Mouse (Mus musculus): Measurements from ENCODE around the gene Vmn1r152. TPM values are rescaled to one million over a fixed set of nuclear protein-coding genes. Genes with fewer than 3 reads are reported as not detected.
"Not testable (repeated sequence)": the region's sequence is repeated elsewhere in the genome, so short reads cannot be mapped to it uniquely, and the experiment has no call there.

Vmn1r152 gene
- not detected for polyA plus RNA-seq (2012; fragmentation: generic; extraction: Trizol)

DNA sequence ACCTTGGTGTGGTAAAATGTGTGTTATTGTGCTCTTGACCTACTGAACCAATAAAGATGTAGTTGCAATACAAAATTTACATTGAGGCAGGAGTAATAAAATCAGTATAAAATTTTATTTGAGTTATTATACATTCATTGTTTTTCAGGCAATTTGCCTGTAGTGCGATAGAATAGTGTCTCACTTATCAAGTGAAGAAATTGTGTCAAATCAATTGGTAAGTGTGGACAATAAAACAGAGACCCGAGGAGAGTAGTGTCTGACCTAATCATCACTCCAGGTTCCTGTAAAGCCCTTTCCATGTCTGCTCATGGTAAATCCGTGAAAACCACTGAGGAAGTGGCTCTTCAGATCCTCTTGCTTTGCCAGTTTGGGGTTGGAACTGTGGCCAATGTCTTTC is at the start of gene Vmn1r152:
TSS of gene Vmn1r152 (plus strand) at position 301 of the 400 bp plus-strand sequence.
- H3ac ChIP-seq (ENCODE audit: control insufficient read depth, insufficient read length); H3K4me2 ChIP-seq (ENCODE audit: low read depth); H3K4me3 ChIP-seq; H3K79me2 ChIP-seq (ENCODE audit: control insufficient read depth, insufficient read depth); H3K36me3 ChIP-seq (ENCODE audit: control insufficient read depth, insufficient read depth); H3K27me3 ChIP-seq (ENCODE audit: control insufficient read depth, insufficient read depth, insufficient read length): not testable (repeated sequence)

- H3K4me2 ChIP-seq (ENCODE audit: low read depth); H3ac ChIP-seq (ENCODE audit: control insufficient read depth, insufficient read length); H3K79me2 ChIP-seq (ENCODE audit: control insufficient read depth, insufficient read depth); H3K27me3 ChIP-seq (ENCODE audit: control insufficient read depth, insufficient read depth, insufficient read length); H3K4me3 ChIP-seq; H3K36me3 ChIP-seq (ENCODE audit: control insufficient read depth, insufficient read depth): not testable (repeated sequence)
Observed at GRCm38 (mm10) chr7:22499578-22499977, 23.2 kb upstream of the Vmn1r152 start, which contains the start of gene Vmn1r151. TSS of gene Vmn1r151 (minus strand) at chr7:22499678.

DNA sequence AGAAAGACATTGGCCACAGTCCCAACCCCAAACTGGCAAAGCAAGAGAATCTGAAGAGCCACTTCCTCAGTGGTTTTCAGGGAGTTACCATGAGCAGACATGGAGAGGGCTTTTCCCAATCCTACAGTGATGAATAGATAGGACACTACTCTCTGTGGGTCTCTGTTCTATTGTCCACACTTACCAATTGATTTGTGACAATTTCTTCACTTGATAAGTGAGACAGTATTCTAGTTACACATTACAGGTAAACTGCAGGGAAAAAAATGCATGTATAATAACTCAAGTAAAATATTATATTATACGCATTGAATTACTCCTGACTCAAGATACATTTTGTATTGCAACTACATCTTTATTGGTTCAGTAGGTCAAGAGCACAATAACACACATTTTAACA is 12.0 kb downstream of the Vmn1r152 start, which contains the start of gene Gm8677:
TSS of gene Gm8677 (minus strand) at position 101 of the 400 bp plus-strand sequence.
- not testable (repeated sequence) for H3K79me2 ChIP-seq (ENCODE audit: control insufficient read depth, insufficient read depth); H3K4me3 ChIP-seq; H3ac ChIP-seq (ENCODE audit: control insufficient read depth, insufficient read length); H3K27me3 ChIP-seq (ENCODE audit: control insufficient read depth, insufficient read depth, insufficient read length); H3K36me3 ChIP-seq (ENCODE audit: control insufficient read depth, insufficient read depth); H3K4me2 ChIP-seq (ENCODE audit: low read depth)

- H3K79me2 ChIP-seq (ENCODE audit: control insufficient read depth, insufficient read depth); H3K4me3 ChIP-seq; H3K27me3 ChIP-seq (ENCODE audit: control insufficient read depth, insufficient read depth, insufficient read length): not testable (repeated sequence)
Observed at GRCm38 (mm10) chr7:22565243-22565642, 42.5 kb downstream of the Vmn1r152 start, which contains the start of gene Gm4201. TSS of gene Gm4201 (minus strand) at chr7:22565343.

More at GRCm38 (mm10) chr7:22565243-22565642, 42.5 kb downstream of the Vmn1r152 start, which contains the start of gene Gm4201:
- H3K4me2 ChIP-seq (ENCODE audit: low read depth); H3ac ChIP-seq (ENCODE audit: control insufficient read depth, insufficient read length); H3K36me3 ChIP-seq (ENCODE audit: control insufficient read depth, insufficient read depth): not testable (repeated sequence)

Other genes starting within 250 kb of the Vmn1r152 start
- not detected for gene Gm4187, start 193.2 kb upstream of the Vmn1r152 start, polyA plus RNA-seq (2012; fragmentation: generic; extraction: Trizol)
- gene Gm8660, start 151.9 kb upstream of the Vmn1r152 start, polyA plus RNA-seq (2012; fragmentation: generic; extraction: Trizol): not detected
- not detected for gene Vmn1r148, start 109.4 kb upstream of the Vmn1r152 start, polyA plus RNA-seq (2012; fragmentation: generic; extraction: Trizol)
- gene Vmn1r149, start 84.7 kb upstream of the Vmn1r152 start, polyA plus RNA-seq (2012; fragmentation: generic; extraction: Trizol): not detected
- not detected for gene Gm10665, start 58.9 kb upstream of the Vmn1r152 start, polyA plus RNA-seq (2012; fragmentation: generic; extraction: Trizol)
- not detected for gene Vmn1r151, start 23.3 kb upstream of the Vmn1r152 start, polyA plus RNA-seq (2012; fragmentation: generic; extraction: Trizol)
- not detected for gene Gm8677, start 11.9 kb downstream of the Vmn1r152 start, polyA plus RNA-seq (2012; fragmentation: generic; extraction: Trizol)
- not detected for gene Gm4201, start 42.4 kb downstream of the Vmn1r152 start, polyA plus RNA-seq (2012; fragmentation: generic; extraction: Trizol)
- not detected for gene Gm4565, start 65.2 kb downstream of the Vmn1r152 start, polyA plus RNA-seq (2012; fragmentation: generic; extraction: Trizol)
- gene Vmn1r155, start 135.1 kb downstream of the Vmn1r152 start, polyA plus RNA-seq (2012; fragmentation: generic; extraction: Trizol): not detected
- gene Gm8693, start 169.3 kb downstream of the Vmn1r152 start, polyA plus RNA-seq (2012; fragmentation: generic; extraction: Trizol): not detected
- gene Gm4567, start 196.7 kb downstream of the Vmn1r152 start, polyA plus RNA-seq (2012; fragmentation: generic; extraction: Trizol): not detected
- not detected for gene Vmn1r157, start 238.7 kb downstream of the Vmn1r152 start, polyA plus RNA-seq (2012; fragmentation: generic; extraction: Trizol)

Measured in myocyte (in vitro differentiated cells).